Mouse (Mus musculus): ENCODE results near the gene Smg7.
A peak's percentile ranks its signal among the peaks of the same experiment; 100 is the strongest.

Gene Smg7

GRCm38 (mm10) chr1:152807619-152808391 lies 94.6 kb downstream of the Smg7 start:
- DNase-seq (ENCODE audit: low spot score in 2 of 2) = no peak

- DNase-seq (ENCODE audit: low spot score in 2 of 2) = no peak
Measured at GRCm38 (mm10) chr1:152804907-152805306, 97.5 kb downstream of the Smg7 start.

GRCm38 (mm10) chr1:152800633-152801176 lies 101.7 kb downstream of the Smg7 start:
- no peak for DNase-seq (ENCODE audit: low spot score in 2 of 2)

GRCm38 (mm10) chr1:152799897-152800296 lies 102.5 kb downstream of the Smg7 start, which contains the start of gene Ncf2:
Gene Ncf2, plus strand, starts transcription at chr1:152800194.
- DNase-seq (ENCODE audit: low spot score in 2 of 2) = no peak

- no peak for DNase-seq (ENCODE audit: low spot score in 2 of 2)
Measured at GRCm38 (mm10) chr1:152798125-152798524, 104.3 kb downstream of the Smg7 start.

GRCm38 (mm10) chr1:152796683-152797263 lies 105.7 kb downstream of the Smg7 start:
- no peak for DNase-seq (ENCODE audit: low spot score in 2 of 2)

- DNase-seq (ENCODE audit: low spot score in 2 of 2) = no peak
Measured at GRCm38 (mm10) chr1:152795688-152796255, 106.7 kb downstream of the Smg7 start.

- DNase-seq (ENCODE audit: low spot score in 2 of 2) = no peak
Measured at GRCm38 (mm10) chr1:152793495-152794130, 108.8 kb downstream of the Smg7 start.

- DNase-seq (ENCODE audit: low spot score in 2 of 2) = no peak
Measured at GRCm38 (mm10) chr1:152792736-152793494, 109.5 kb downstream of the Smg7 start.

- DNase-seq (ENCODE audit: low spot score in 2 of 2) = no peak
Measured at GRCm38 (mm10) chr1:152791269-152791668, 111.2 kb downstream of the Smg7 start.

GRCm38 (mm10) chr1:152790821-152791220 lies 111.6 kb downstream of the Smg7 start:
- DNase-seq (ENCODE audit: low spot score in 2 of 2) = no peak

GRCm38 (mm10) chr1:152790254-152790653 lies 112.2 kb downstream of the Smg7 start:
- peak in 1 of 2 experiments; percentile 29 for DNase-seq (ENCODE audit: low spot score in 2 of 2)

GRCm38 (mm10) chr1:152788121-152788660 lies 114.3 kb downstream of the Smg7 start:
- DNase-seq (ENCODE audit: low spot score in 2 of 2) = no peak

All from cerebellum, postnatal 4 days (tissue).